Mouse (Mus musculus) ES-E14 (cell line): ENCODE data around the gene Phb2.
A peak's percentile ranks its signal among the peaks of the same experiment; 100 is the strongest.

Experiments
- HCFC1 ChIP-seq: IDR thresholded peaks from 2 replicates; pipeline ENCODE4 v1.6.1; 2012; ENCODE audit warnings: low read length, inconsistent platforms, borderline replicate concordance; ENCODE audit not compliant: insufficient read depth
- MAFK ChIP-seq: IDR thresholded peaks from 2 replicates; pipeline ENCODE4 v1.6.1; 2014; ENCODE audit warnings: mild to moderate bottlenecking, low read depth, low read length, inconsistent platforms; ENCODE audit not compliant: insufficient read depth
- ZNF384 ChIP-seq: IDR thresholded peaks from 2 replicates; pipeline ENCODE4 v1.6.1; 2012; ENCODE audit warnings: low read depth, low read length, inconsistent platforms

DNA sequence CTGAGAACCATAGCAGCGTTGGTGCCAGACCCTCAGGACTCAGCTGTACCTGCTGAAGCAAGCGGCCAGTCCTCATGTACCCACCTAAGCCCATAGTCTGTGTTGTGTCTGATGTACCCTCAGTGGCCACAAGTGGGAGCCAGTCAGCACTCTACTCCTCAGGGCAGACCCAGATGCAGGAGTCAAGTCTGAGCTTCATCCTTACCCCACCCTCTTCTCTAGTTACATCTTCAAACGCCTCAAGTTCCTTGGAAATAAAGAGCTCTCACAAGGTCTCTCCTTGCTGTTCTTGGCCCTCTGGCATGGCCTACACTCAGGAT lies 9.4 kb upstream of the Phb2 start:
- TF ChIP-seq MAFK (no peak), ZNF384 (no peak), HCFC1 (0 out of 2 replicates have a peak, but pooled peaks have one; percentile 19)
